Mouse (Mus musculus): Measurements from ENCODE around the gene Abce1. TPM values are rescaled to one million over a fixed set of nuclear protein-coding genes. Genes with fewer than 3 reads are reported as not detected.
"Not testable (repeated sequence)": the region's sequence is repeated elsewhere in the genome, so short reads cannot be mapped to it uniquely, and the experiment has no call there.

Gene Abce1
- polyA plus RNA-seq (2012; rRNA removed), result 48.9 and 50.3 TPM in 2 replicates

DNA sequence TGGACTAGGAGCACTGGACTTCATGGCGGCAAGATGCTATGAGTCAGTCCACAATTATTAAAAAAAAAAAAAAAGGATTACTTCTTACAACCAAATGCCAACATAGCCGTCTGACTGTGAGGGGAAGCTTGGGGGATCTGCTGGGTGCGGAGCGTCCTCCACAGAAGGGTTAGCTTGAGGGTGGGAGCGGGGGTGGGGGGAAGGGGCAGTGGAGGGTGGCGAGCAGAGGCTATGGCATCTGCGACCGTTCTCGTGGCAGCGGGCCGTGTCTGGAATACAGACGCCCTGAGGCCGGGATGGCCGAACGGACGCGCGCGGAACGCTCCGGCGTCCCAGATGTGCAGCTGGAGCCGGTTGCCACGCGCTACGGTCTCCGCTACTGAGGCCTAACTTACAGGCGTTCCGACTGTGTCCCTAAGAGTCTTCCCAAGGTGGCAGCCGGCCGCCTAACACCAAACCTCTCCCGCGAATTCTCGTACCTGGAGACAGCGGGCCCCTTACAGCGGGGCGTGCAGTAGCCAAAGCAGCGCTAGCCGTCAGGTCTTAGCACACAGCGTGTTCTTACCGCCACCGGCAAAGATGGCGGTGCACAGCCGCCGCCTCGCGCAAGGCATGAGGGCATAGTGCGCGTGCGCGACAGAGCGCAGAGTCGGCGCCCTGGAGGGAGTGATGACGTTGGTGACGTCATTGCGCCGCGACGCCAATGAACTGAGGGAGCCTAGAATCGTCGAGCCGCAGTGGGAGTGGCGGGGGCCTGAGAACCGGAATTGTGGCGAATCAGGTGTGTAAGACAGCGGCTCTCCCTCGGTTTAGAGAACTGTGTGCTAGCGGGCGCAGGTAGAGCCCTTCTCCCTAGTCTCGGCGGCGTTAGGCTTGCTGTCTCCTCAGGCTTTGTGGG, at the start of gene Abce1, which contains the start of gene Anapc10:
Abce1 (minus strand) TSS at position 677 of the 898 bp plus-strand sequence.
Anapc10 (plus strand) TSS at position 757 of the 898 bp plus-strand sequence.
- DNase-seq (ENCODE audit: extremely low spot score in 1 of 2, low spot score in 1 of 2), result peak; percentile 95 to 99

DNA sequence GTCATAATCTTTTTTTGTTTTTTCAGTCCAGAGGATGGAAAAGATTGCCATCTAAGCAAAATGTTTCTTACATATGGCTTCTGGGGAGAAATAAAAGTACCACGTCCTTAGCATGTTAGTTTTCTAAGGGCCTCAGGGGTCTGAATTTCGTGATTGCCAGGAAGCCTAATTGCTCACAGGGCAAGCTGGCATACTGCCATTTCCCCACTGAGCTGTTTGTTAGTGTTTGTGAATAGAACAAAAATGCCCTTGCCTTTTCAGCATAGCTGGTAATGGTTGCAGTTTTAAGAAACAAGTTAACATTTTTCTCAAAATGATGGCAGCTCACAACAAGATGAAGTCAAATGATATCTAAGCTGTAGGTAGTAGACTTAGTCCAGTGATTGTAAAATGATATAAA, 38.8 kb upstream of the Abce1 start:
- peak in 1 of 2 experiments; percentile 24 for DNase-seq (ENCODE audit: extremely low spot score in 1 of 2, low spot score in 1 of 2)

DNA sequence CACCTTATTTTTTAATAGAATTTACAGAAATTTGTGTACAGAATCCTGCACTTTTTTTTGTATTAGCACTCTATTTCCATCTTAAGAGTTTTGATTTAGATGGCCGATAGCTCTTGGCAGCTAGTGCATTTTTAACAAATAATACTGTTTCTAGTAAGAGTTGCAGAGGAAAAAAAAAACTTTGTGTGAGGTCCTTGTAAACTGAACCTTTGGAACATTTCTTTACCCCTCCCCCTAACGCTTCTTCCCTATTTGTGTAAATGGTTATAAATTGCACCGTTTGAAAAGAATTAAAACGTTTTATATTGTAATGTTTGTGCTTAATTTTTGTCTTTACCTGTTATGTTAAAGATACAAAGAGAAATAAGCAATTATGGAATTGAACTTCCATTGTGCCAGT, 37.1 kb upstream of the Abce1 start:
- no peak for DNase-seq (ENCODE audit: extremely low spot score in 1 of 2, low spot score in 1 of 2)

DNA sequence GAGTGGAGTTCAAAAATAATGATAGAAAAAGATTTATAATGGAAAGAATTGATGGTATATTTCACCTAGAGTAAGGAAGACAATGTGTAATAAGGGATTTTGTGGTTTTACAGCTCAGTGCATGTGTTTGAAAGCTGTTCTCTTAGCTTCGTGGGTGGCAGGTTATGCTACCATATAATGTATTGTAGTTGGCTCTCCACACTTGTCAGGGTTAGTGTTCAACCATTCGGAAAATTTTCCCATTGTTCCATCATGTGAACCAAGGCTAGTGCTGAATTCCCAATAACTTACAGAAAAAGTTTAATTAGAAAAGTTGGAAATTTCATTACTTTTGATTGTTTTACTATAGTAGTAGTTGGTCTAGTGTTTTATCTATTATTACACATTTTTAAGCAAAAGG, 36.6 kb upstream of the Abce1 start:
- no peak for DNase-seq (ENCODE audit: extremely low spot score in 1 of 2, low spot score in 1 of 2)

DNA sequence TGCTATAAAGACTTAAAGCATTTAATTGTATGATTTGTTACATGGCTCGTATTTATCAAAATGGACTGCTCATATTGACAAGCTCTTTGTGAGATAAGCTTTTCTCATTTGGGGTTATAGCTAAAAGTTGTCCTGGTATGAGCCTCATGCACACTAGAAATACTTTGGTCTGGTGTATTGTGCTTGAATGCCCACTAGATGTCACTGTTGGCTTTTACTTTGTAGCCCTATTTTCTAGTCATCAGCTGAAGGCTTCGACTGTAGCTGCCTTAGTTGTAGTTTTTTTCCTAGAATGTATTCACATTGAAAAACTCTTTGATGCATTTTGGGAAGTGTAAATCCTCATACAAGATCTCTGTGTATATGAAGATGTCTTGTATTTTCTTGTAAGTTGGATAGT, 22.8 kb upstream of the Abce1 start:
- peak in 1 of 2 experiments; percentile 80 for DNase-seq (ENCODE audit: extremely low spot score in 1 of 2, low spot score in 1 of 2)

DNA sequence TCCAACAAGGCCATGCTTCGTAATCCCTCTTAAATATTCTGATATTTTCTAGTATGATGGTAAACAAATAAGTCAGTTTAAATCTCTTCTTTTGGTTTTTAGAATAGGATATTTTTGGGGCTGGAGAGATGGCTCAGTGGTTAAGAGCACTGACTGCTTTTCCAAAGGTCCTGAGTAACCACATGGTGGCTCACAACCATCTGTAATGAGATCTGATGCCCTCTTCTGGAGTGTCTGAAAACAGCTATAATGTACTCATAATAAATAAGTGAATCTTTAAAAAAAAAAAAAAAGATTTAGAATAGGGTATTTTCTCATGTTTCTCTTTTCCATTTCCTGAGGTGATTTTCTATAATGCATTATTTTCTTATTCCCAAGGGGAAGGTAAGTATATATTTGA, 16.4 kb upstream of the Abce1 start:
- peak in 1 of 2 experiments; percentile 28 for DNase-seq (ENCODE audit: extremely low spot score in 1 of 2, low spot score in 1 of 2)

DNA sequence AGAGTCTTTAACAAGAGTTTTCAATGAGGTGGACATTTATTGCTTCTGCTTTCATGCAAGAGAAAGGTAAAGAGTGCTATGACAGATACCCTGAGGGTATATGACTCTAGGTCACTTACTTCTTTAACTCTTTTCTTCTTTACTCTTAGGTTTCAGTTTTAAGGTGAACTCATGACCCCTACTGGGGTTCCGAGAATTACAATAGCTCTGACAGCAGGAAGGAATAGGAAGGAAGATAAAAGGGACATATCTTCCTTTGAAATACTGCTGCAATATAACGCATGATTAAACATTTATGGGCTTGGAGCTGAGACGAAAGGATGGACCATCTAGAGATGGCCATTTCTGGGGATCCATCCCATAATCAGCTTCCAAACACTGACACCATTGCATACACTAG, 13.0 kb upstream of the Abce1 start:
- DNase-seq (ENCODE audit: extremely low spot score in 1 of 2, low spot score in 1 of 2), result no peak

DNA sequence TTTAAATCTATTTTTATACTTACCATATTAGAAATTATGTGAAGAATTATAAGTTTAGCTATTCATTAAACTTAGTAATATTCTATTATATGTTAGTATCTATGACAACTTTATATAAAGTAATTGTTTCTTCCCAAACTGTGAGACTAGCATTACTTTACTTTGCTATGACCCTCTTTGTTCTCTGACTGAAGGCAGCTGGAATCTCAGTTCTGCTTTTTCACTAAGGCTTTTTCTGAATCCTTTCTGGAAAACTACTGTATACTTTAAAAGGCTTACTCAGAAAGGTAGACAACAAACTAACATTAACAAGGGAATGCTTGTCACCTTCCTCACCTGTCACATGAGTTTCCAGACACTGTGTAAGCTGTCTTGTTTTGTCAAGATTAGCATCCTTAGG, 11.8 kb upstream of the Abce1 start:
- no peak for DNase-seq (ENCODE audit: extremely low spot score in 1 of 2, low spot score in 1 of 2)

DNA sequence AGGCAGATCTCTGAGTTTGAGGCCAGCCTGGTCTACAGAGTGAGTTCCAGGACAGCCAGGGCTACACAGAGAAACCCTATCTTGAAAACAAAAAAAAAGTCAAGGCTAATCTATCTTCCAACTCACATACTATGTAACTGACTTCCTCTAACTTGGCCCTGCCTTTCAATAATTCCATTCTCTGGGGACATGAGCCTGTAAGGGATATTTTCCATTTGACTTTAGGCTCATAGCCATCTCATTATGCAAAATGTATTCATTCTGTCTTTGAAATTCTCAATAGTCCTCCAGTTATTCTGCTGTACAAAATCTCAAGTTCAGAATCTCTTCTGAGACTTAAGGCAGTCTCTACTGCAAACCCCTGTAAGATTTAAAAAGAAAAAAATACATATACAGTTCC, 10.0 kb upstream of the Abce1 start:
- DNase-seq (ENCODE audit: extremely low spot score in 1 of 2, low spot score in 1 of 2), result no peak

DNA sequence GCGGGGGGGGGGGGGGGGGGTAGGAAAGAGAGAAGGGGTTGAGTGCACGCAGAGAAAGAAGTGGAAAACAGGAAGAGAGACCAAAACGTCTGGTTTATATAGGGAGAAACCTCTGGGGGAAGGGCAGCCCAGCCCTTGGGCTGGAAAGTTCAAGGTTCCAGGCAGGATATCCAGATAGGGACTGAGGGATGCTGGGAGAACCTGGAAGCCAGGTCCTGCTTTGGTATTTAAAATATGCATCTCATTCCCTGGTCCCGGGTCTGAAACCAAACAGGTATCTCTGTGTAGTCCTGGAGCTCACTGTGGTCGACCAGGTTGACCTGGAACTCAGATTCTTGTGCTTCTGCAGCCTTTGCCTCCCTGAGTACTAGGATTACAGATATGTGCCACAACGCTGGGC, 1.1 kb upstream of the Abce1 start:
- no peak for DNase-seq (ENCODE audit: extremely low spot score in 1 of 2, low spot score in 1 of 2)

DNA sequence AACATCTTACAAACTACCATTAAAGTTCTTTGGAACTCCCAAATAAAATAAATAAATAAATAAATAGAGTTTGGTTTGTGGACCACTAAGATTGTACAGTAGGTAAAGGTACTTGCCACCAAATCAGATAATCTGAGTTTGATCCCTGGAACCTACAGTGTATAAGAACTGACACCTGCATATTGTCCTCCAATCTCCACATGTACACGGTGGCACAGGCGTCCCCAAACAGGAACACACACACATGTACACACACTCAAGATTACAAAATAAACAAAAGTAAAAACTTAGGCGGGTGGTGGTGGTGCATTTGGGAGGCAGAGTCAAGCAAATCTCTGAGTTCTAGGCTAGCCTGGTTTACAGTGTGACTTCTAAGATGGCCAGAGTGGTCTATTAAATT, 4.9 kb downstream of the Abce1 start:
- no peak for DNase-seq (ENCODE audit: extremely low spot score in 1 of 2, low spot score in 1 of 2)

DNA sequence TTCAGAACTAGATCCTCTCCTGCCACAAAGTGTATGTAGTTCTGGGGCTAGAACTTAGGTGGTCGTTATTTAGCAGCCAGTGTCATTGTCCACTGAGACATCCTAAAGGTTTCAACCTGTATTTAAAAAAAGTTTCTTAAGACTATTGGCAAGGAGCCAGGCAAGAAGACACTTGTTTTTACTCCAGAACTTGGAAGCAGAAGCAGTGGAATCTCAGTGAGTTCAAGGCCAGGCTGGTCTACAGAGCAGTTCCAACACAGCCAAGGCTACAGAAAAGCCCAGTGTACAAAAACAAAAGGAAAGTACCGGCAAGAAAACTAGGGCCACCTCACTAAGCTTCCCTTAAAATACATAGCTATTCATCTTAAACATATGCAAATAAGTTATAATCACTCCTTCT, 19.0 kb downstream of the Abce1 start:
- DNase-seq (ENCODE audit: extremely low spot score in 1 of 2, low spot score in 1 of 2), result no peak

DNA sequence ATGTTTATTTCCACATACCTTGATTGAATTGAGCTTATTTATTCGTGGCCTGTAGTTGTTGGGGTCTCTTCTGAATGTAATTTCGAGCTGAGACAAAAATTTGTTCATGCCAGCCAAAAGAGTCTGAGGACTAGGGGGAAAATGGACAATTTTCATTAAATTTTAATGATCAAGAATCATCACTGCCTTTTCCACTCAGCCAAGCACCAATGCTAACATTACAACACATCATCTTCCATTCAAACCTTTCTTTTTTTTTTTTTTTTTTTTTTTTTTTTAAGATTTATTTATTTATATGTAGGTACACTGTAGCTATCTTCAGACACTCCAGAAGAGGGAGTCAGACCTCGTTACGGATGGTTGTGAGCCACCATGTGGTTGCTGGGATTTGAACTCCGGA, 25.6 kb downstream of the Abce1 start:
- not testable (repeated sequence) for DNase-seq (ENCODE audit: extremely low spot score in 1 of 2, low spot score in 1 of 2)

DNA sequence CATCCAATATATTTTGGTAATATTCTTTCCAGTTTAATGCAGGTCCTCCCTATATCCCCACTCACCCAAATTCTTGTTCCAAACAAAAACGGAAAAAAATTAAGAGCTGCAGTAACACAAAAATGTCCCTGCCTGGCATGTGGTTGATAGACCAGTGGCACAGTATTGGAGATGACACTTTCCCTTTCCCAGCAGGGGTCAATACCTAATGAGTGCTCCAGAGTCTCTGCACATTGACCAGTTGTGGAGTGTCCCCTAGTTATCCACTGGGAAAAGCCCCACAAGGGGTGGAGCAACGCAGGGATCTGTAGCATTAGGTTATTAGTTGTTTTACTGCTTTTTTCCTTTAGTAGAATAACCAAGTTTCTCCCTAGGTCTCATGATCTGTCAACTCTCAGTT, 30.6 kb downstream of the Abce1 start:
- DNase-seq (ENCODE audit: extremely low spot score in 1 of 2, low spot score in 1 of 2), result no peak

DNA sequence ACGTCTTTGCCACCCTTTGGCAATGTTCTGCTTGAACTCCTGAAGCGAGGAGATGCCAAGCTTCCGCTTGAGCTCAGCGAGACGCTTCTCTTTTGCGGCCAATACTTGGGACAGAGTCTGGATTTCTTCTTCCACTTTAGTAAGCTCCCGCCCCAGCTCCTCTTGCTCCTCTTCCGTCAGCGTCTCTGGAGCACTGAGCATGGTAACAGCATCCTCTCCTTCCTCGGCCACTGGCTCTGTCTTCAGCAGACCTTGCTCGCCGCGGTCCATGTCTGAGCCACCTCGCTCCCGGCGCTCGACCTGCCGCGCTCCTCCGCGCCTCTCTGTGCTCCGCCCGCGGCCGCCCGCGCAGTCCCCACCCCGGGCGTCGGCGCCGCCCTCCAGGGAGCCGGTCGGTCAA, 31.0 kb downstream of the Abce1 start:
- peak in 1 of 2 experiments; percentile 27 for DNase-seq (ENCODE audit: extremely low spot score in 1 of 2, low spot score in 1 of 2)

DNA sequence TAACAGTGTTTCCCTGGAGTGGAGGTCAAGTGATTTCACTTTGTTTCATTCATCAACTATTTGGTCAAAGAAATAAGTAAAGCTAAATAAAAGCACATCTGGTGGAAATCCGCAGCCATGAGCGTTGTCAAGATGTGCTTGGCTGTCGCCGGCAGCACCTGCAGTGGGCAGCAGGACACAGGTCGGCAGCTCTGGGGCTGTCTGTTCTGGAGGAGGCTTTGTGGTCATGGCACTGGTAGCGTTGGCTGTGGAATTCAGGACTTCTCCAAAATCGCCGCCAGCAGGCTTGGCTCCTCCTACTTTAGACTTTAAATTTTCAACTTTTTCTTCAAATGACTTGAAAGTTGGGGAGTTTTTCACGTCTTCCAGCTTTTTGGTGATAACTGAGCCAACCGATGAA, 31.5 kb downstream of the Abce1 start:
- not testable (repeated sequence) for DNase-seq (ENCODE audit: extremely low spot score in 1 of 2, low spot score in 1 of 2)

DNA sequence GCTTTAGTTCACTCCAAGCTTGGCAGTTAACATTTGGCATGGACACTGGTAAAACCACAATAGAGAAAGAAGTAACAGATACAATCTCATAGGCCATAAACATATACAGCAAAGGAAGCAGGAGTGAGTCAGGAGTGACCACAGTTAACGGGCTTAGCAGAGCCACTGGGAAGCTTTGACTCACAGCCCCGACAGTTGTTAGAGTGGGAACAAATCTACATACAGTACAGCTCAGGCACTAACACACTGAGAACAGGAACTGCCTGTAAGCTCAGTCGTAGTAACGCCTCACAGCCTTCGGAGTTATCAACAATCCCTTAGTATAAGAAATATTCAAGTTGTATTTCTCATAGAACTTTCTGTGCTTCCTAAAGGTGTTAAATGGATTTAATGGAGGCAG, 32.5 kb downstream of the Abce1 start:
- DNase-seq (ENCODE audit: extremely low spot score in 1 of 2, low spot score in 1 of 2), result no peak

DNA sequence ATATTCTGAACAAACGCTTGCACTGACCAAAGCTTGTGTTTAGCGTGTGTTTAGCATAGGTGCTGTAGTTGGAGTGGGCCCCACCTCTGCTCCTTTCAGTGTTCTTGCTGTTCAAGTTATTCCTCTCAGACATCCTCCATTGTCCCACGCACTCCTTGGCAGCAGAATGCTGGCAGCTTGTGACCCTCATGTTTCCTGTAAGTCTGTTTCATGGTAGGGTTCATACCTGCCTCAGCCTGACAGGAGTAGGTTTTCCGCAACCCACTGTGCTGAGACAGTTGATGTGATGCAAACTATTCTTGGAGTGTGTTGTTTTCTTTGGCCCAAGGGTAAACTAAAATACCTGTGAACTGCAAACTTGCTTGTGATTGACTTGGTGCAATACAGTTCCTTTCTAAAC, 35.1 kb downstream of the Abce1 start:
- DNase-seq (ENCODE audit: extremely low spot score in 1 of 2, low spot score in 1 of 2), result no peak

DNA sequence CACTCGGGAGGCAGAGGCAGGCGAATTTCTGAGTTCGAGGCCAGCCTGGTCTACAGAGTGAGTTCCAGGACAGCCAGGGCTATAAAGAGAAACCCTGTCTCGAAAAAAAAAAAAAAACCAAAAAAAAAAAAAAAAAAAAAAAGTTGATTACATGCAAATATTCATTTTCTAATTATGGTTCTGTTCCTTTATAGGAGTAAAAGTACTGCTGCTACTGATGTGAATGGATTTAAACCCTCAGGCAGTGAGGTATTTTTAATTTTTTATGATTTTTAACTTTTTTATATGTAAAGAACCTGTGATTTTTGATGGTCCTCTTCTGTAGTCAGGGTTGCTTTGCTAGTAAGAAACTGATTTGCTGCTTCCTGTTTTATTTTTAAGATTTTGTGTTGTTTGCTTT, 52.8 kb downstream of the Abce1 start:
- DNase-seq (ENCODE audit: extremely low spot score in 1 of 2, low spot score in 1 of 2), result not testable (repeated sequence)

DNA sequence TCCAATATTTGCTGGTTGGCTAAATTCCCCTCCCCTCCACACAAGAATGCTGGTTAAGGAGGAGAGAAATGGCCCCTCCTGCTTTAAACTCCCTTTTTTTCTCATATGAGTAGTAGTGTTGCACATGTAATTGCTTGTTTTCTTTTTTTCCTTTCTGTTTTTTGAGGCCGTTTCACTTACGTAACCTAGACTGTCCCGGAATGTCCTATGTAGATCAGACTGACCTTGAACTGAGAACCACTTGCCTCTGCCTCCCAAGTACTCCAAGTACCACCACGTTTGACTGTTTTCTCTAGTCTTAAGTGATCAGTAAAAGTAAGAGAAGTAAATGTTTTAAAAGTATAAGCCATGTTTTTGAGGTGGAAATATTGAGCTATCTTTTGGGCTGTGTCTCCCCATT, 57.8 kb downstream of the Abce1 start:
- no peak for DNase-seq (ENCODE audit: extremely low spot score in 1 of 2, low spot score in 1 of 2)

DNA sequence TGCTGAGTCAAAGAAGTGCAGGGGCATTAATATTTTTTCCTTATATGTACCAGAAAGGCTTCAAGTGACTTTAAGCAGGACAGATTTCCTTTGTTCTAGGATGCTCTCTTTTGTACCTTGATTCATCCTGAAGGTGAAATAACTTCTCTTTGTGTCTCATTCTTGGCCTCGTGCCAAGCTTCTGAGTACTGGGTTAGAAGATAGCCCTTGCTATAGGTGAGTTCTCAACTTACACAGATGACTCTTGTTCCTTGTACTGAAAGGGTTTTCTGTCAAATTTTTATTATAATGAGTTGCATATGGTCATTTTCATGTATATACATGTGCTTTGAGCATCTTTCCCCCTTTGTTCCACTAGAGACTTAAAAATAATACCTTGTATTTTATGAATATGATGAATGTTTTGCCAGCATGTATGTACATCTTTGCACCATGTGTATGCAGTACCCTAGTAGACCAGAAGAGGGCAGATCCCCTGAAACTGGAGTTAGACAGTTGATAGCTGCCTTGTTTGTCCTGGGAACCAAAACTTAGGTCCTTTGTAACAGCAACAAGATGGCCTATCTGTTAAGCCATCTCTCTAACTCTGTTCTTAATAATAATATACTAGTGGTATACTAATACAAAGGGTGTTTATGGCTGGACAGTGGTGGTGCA, 61.3 kb downstream of the Abce1 start:
- DNase-seq (ENCODE audit: extremely low spot score in 1 of 2, low spot score in 1 of 2), result no peak

DNA sequence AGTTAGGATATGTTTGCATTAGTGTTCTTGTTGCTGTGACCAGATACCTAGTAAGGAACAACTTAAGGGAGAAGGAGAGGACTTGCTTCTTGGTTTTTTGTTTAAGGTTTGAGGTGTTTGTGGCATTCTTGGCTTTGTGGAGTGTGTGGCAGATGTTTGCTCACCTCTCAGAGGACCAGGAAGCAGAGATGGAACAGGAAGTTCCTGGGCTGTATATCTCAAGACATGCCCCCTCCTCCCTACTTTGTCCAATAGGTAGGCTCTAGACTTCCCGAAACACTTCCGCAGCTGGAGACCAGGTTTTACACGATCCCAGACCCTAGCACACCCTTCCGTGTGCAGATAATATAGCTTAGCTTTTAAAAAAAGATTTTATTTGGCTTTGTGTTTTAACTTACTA, 62.0 kb downstream of the Abce1 start:
- DNase-seq (ENCODE audit: extremely low spot score in 1 of 2, low spot score in 1 of 2), result no peak
